Mouse (Mus musculus) A20 (cell line): ENCODE data around the gene Dcst1.
A peak's percentile ranks its signal among the peaks of the same experiment; 100 is the strongest.

Source experiments
- DNase-seq: peaks from one replicate; pipeline ENCODE4 v3.0.0-alpha.2; 2011; ENCODE audit warnings: low read depth, low spot score

The Dcst1 gene

GRCm38 (mm10) chr3:89388901-89389740 is 24.1 kb upstream of the Dcst1 start:
- peak; percentile 82 for DNase-seq

GRCm38 (mm10) chr3:89388134-89388881 is 23.3 kb upstream of the Dcst1 start:
- no peak for DNase-seq

GRCm38 (mm10) chr3:89387632-89388031 is 22.6 kb upstream of the Dcst1 start:
- DNase-seq = no peak

- DNase-seq = no peak
These were observed 21.7 kb upstream of the Dcst1 start for GRCm38 (mm10) chr3:89386438-89387420.

- DNase-seq = no peak
These were observed 20.4 kb upstream of the Dcst1 start for GRCm38 (mm10) chr3:89385451-89385850.

DNA sequence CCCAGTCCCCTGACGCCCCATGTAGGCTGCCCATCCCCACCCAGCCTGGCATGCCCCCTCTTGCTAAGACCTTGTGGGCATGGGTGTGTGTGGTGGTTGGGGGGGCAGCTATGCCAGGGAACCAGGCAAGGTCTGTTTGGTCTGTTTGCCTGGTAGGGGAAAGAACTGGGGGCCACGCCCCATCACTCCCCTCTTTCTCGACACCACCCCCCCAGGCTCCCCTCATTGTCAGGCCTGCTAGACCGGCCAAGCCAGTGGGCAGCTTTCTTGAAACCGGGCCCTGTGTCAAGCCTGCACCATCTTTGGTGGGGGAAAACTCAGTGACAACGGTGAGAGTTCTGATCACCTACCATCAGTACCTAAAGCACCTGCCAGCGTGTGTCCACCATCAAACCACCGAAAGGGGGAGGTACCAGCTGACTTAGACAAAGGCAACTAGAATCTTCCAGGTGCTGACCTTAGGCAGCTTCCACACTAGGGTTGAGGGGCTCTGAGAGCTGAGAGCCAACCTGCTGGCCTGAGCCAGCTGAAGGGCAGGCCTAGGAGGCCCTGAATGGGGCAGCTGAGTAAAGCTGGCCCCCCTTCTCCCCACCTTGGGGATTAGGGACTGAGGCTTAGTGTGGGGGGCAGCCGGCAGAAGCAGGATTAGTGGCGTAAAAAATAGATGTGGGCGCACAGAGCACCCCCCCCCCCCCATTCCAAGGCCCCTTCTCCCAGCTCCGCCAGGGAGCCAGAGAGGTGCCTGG is 19.5 kb upstream of the Dcst1 start:
- no peak for DNase-seq

GRCm38 (mm10) chr3:89383651-89384255 is 18.7 kb upstream of the Dcst1 start:
- DNase-seq = no peak

- no peak for DNase-seq
These were observed 17.9 kb upstream of the Dcst1 start for GRCm38 (mm10) chr3:89382950-89383349.

DNA sequence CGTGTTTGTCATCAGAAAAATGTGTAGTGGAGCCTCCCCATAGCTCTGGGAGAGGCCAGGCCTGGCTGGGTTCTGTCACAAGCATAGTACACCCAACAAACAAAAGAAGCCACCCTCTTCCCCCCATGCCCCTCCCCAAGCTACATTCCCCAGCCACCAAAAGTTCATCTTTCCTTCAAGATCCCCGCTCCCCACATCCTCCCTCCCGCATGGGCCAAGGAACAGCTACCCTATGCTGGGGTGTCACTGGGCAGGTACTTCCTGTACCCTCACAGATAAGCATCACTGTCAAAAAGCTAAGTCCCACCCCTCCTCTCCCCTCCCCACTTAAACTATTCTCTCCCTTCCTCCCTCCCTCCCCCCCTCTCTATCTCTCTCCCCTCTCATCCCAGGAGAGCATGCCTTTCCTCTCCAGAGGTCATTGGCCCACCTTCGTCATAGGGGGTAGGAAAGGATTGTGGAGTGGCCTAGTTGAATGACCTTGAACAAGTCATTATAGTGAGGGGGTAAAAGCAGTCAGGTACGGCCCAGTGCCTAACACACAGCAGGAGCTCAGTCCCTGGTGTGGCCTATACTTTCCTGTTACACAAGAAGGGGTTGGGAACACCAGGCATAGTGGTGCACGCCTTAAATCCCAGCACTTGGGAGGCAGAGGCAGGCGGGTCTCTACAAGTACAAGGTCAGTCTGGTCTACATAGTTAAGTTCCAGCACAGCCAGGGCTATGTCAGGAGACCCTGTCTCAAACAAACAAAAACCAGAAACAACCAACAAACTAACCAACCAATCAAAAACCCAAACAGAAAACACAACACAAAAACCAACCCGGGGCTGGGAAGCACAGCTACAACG is 17.2 kb upstream of the Dcst1 start:
- DNase-seq = no peak

DNA sequence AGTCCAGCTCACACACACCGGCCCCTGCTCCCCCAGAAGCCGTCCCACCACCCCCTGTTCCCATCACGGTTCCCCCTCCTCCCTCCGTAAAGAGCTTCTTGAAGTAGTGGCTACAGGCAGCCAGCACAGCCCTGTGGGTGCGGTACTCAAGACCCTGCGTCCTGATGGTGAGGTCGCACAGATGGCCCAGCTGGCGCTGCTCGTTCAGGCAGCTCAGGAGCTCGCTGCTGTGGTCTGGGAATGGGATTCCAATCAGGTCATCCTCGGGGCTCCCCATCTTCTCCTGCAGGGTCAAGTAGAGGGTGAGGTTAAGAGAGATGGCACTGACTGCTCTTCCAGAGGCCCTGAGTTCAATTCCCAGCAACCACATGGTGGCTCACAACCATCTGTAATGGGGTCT is 16.2 kb upstream of the Dcst1 start:
- no peak for DNase-seq

DNA sequence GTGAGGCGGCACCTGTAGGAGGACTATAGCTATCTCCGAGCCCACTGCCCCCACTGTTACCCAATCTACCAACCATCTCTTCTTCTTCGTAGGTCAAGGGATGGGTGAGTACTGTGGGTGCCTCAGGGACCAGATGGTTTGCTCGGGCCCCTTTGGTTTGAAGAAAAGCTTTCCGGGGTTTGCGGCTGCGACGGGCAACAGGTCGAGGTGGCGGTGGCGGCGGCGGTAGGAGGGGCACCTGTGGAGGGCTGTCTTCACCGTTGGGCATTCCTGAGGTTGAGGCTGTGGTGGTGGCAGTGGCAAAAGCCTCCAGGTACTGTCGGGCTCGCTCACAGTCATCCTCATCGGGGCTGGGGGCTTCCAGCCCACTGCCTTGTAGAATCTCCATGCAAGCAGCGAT is 15.7 kb upstream of the Dcst1 start:
- DNase-seq = no peak

DNA sequence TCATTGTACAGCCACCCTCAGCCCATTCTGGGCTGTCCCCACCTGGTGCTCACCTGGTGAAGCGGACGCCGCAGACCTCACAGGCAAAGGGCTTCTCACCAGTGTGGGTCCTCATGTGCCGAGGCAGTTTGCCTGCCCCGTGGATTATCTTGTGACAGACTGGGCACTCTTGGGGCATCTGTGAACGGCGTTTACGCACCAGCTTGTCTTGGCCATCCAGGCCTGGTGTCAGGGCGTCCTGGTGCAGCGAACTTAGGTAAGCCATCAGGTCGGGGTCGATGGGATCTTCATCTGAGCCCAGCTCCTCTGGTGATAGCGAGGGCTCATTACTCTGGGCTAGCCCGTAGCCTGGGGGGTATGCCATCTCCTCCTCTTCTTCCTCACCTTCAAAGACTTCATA is 15.2 kb upstream of the Dcst1 start:
- no peak for DNase-seq

DNA sequence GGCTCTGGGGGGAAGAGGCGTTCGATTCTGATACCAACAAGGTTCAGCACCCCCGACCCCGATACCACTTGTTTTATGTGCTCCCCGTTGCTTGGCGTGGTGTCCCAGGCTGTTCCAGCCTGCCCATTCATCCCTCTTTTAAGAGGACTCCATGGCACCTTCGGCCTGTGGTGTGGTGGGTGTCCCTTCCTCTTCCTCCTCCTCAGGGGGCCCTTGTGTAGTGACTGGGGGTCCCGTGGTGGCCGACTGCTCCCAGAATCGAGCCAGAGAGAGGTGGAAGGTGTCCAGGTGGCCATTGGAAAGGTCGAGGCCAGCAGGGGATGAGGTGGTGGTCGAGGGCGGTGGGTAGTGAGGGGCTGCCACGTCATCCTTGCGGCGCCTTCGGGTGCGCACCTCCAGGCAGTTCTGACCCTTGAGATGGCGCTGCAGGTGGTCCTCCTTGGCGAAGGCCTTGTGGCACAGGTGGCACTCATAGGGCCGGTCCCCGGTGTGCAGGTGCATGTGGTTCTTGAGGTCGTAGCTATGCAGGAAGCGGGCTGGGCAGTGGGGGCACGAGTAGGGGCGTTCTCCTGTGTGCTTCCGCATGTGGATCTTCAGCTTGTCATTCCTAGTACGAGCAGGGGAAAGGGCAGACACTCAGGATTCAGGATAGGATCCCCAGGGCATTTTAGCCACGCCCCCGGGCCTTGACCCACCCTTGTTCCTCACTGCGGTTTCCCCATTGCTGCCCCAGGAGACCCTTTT is 14.5 kb upstream of the Dcst1 start:
- DNase-seq = no peak

- peak; percentile 69 for DNase-seq
These were observed 13.5 kb upstream of the Dcst1 start for GRCm38 (mm10) chr3:89378394-89379067.

- no peak for DNase-seq
These were observed 12.8 kb upstream of the Dcst1 start for GRCm38 (mm10) chr3:89377831-89378230.

GRCm38 (mm10) chr3:89373581-89374231 is 8.7 kb upstream of the Dcst1 start:
- DNase-seq = no peak

DNA sequence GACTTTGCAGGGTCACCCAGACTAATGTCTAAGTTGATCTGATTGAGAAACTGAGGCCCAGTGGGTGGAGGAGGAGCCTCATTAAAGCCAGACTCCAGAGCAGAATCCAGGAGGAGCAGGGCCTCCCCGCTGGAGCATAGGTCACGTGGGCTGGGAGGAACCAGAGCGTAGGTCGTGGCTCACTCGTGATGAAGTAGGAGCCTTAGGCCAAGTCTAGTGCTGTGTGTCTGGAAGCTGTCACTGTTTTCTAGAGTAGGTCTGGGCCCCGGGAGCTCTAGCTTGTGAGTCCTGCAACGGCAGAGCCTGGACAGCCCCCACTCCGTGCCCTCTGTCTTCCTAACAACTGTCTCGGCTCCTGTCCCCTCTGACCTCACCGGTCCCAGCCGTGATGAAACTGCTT is 2.3 kb upstream of the Dcst1 start:
- no peak for DNase-seq
